Mouse (Mus musculus): ENCODE results near the gene Pkm. TPM values are rescaled to one million over a fixed set of nuclear protein-coding genes. Genes with fewer than 3 reads are reported as not detected.

Gene Pkm
- polyA plus RNA-seq, 1 experiment from 2014 or later = 1,832 TPM

- H3K4me3 ChIP-seq = peak overlapping the region; percentile 89
- no peaks in the 10 kb centered on the region for H3K27me3 ChIP-seq (replicated peaks)
- H3K4me2 ChIP-seq = peak overlapping the region; percentile 82
- ATAC-seq (ENCODE audit: insufficient number of reproducible peaks, low FRiP score) = peak; percentile 31
- H3K36me3 ChIP-seq = peaks cover 17% of the 10 kb centered on the region
- H3K9ac ChIP-seq = peak overlapping the region; percentile 94
- H3K9me3 ChIP-seq (replicated peaks) = no peaks in the 10 kb centered on the region
- under 1% methylated on average over 65 of the region's 65 CpGs for WGBS
- peaks cover 36% of the 10 kb centered on the region for H3K4me1 ChIP-seq (replicated peaks)
- H3K27ac ChIP-seq (ENCODE audit: poor library complexity, severe bottlenecking) = peak overlapping the region; percentile 99
Observed at GRCm38 (mm10) chr9:59656635-59657617, 758 bp downstream of the Pkm start.

- H3K4me1 ChIP-seq (replicated peaks) = peaks cover 47% of the 10 kb centered on the region
Observed at GRCm38 (mm10) chr9:59658146-59658545, 2.0 kb downstream of the Pkm start.

GRCm38 (mm10) chr9:59659036-59660026 is 3.2 kb downstream of the Pkm start:
- Histone ChIP-seq H3K9me3 (replicated peaks) (no peaks in the 10 kb centered on the region), H3K4me2 (peak overlapping the region; percentile 82), H3K27ac (ENCODE audit: poor library complexity, severe bottlenecking) (peak overlapping the region; percentile 74), H3K4me1 (replicated peaks) (peaks cover 59% of the 10 kb centered on the region), H3K9ac (peak overlapping the region; percentile 94), H3K36me3 (peaks cover 33% of the 10 kb centered on the region), H3K4me3 (peak overlapping the region; percentile 89), H3K27me3 (replicated peaks) (no peaks in the 10 kb centered on the region)
- WGBS = 25% methylated on average over 14 of the region's 14 CpGs
- peak; percentile 26; the same call in 1 of the 2 replicates for ATAC-seq (ENCODE audit: insufficient number of reproducible peaks, low FRiP score)

More at GRCm38 (mm10) chr9:59658146-59658545, 2.0 kb downstream of the Pkm start:
- Histone ChIP-seq H3K4me3 (peak overlapping the region; percentile 89), H3K9me3 (replicated peaks) (no peaks in the 10 kb centered on the region), H3K27me3 (replicated peaks) (no peaks in the 10 kb centered on the region), H3K36me3 (peaks cover 24% of the 10 kb centered on the region), H3K9ac (peak overlapping the region; percentile 94), H3K27ac (ENCODE audit: poor library complexity, severe bottlenecking) (peak overlapping the region; percentile 99), H3K4me2 (peak overlapping the region; percentile 82)
- no peak for ATAC-seq (ENCODE audit: insufficient number of reproducible peaks, low FRiP score)
- 10% methylated on average over 4 of the region's 4 CpGs for WGBS

- Histone ChIP-seq H3K9ac (peak overlapping the region; percentile 51), H3K4me2 (peak overlapping the region; percentile 82), H3K27me3 (replicated peaks) (no peaks in the 10 kb centered on the region), H3K4me3 (peak overlapping the region; percentile 89), H3K27ac (ENCODE audit: poor library complexity, severe bottlenecking) (peak overlapping the region; percentile 74), H3K9me3 (replicated peaks) (no peaks in the 10 kb centered on the region), H3K36me3 (peaks cover 43% of the 10 kb centered on the region), H3K4me1 (replicated peaks) (peaks cover 69% of the 10 kb centered on the region)
- WGBS = 56% methylated on average over 10 of the region's 10 CpGs
- no peak for ATAC-seq (ENCODE audit: insufficient number of reproducible peaks, low FRiP score)
Observed at GRCm38 (mm10) chr9:59660421-59660820, 4.3 kb downstream of the Pkm start.

GRCm38 (mm10) chr9:59661298-59661975 is 5.3 kb downstream of the Pkm start:
- 45% methylated on average over 6 of the region's 6 CpGs for WGBS
- ATAC-seq (ENCODE audit: insufficient number of reproducible peaks, low FRiP score) = no peak
- Histone ChIP-seq H3K4me2 (peak overlapping the region; percentile 82), H3K4me3 (peak overlapping the region; percentile 89), H3K4me1 (replicated peaks) (peaks cover 77% of the 10 kb centered on the region), H3K27me3 (replicated peaks) (no peaks in the 10 kb centered on the region), H3K27ac (ENCODE audit: poor library complexity, severe bottlenecking) (peak overlapping the region; percentile 74), H3K9me3 (replicated peaks) (no peaks in the 10 kb centered on the region), H3K36me3 (peaks cover 53% of the 10 kb centered on the region), H3K9ac (peak overlapping the region; percentile 58)

- no peak overlapping the region for H3K27ac ChIP-seq (ENCODE audit: poor library complexity, severe bottlenecking)
- 79% methylated on average over 7 of the region's 7 CpGs for WGBS
- peak overlapping the region; percentile 4; the same call in 1 of the 2 replicates for H3K4me2 ChIP-seq
- no peak overlapping the region for H3K4me3 ChIP-seq
- H3K9me3 ChIP-seq (replicated peaks) = no peaks in the 10 kb centered on the region
- H3K27me3 ChIP-seq (replicated peaks) = no peaks in the 10 kb centered on the region
- H3K4me1 ChIP-seq (replicated peaks) = peaks cover 88% of the 10 kb centered on the region
- ATAC-seq (ENCODE audit: insufficient number of reproducible peaks, low FRiP score) = no peak
- H3K9ac ChIP-seq = no peak overlapping the region
- H3K36me3 ChIP-seq = peaks cover 71% of the 10 kb centered on the region
Observed at GRCm38 (mm10) chr9:59663226-59663625, 7.1 kb downstream of the Pkm start.

- Histone ChIP-seq H3K27ac (ENCODE audit: poor library complexity, severe bottlenecking) (peak overlapping the region; percentile 38), H3K9ac (no peak overlapping the region), H3K4me1 (replicated peaks) (peaks cover 82% of the 10 kb centered on the region), H3K9me3 (replicated peaks) (no peaks in the 10 kb centered on the region), H3K27me3 (replicated peaks) (no peaks in the 10 kb centered on the region), H3K36me3 (peaks cover 78% of the 10 kb centered on the region), H3K4me2 (peak overlapping the region; percentile 25; the same call in 1 of the 2 replicates), H3K4me3 (no peak overlapping the region)
- WGBS = 50% methylated on average over 3 of the region's 3 CpGs
- ATAC-seq (ENCODE audit: insufficient number of reproducible peaks, low FRiP score) = no peak
Observed at GRCm38 (mm10) chr9:59663957-59664356, 7.8 kb downstream of the Pkm start.

GRCm38 (mm10) chr9:59664664-59665256 is 8.6 kb downstream of the Pkm start:
- Histone ChIP-seq H3K36me3 (peaks cover 82% of the 10 kb centered on the region), H3K4me1 (replicated peaks) (peaks cover 75% of the 10 kb centered on the region), H3K27me3 (replicated peaks) (no peaks in the 10 kb centered on the region), H3K4me2 (no peak overlapping the region), H3K27ac (ENCODE audit: poor library complexity, severe bottlenecking) (no peak overlapping the region), H3K9ac (no peak overlapping the region), H3K9me3 (replicated peaks) (no peaks in the 10 kb centered on the region), H3K4me3 (no peak overlapping the region)
- no peak for ATAC-seq (ENCODE audit: insufficient number of reproducible peaks, low FRiP score)
- WGBS = 80% methylated on average over 4 of the region's 4 CpGs

- no peak overlapping the region for H3K9ac ChIP-seq
- 86% methylated on average over 8 of the region's 8 CpGs for WGBS
- H3K4me1 ChIP-seq (replicated peaks) = peaks cover 63% of the 10 kb centered on the region
- H3K9me3 ChIP-seq (replicated peaks) = no peaks in the 10 kb centered on the region
- H3K4me2 ChIP-seq = no peak overlapping the region
- H3K4me3 ChIP-seq = no peak overlapping the region
- H3K36me3 ChIP-seq = peaks cover 86% of the 10 kb centered on the region
- peak overlapping the region; percentile 67 for H3K27ac ChIP-seq (ENCODE audit: poor library complexity, severe bottlenecking)
- no peaks in the 10 kb centered on the region for H3K27me3 ChIP-seq (replicated peaks)
- no peak for ATAC-seq (ENCODE audit: insufficient number of reproducible peaks, low FRiP score)
Observed at GRCm38 (mm10) chr9:59666016-59666415, 9.8 kb downstream of the Pkm start.

GRCm38 (mm10) chr9:59666813-59667212 is 10.6 kb downstream of the Pkm start:
- H3K36me3 ChIP-seq = peaks cover 88% of the 10 kb centered on the region
- no peak overlapping the region for H3K4me3 ChIP-seq
- H3K4me1 ChIP-seq (replicated peaks) = peaks cover 57% of the 10 kb centered on the region
- no peaks in the 10 kb centered on the region for H3K9me3 ChIP-seq (replicated peaks)
- 53% methylated on average over 1 of the region's 1 CpGs for WGBS
- H3K27me3 ChIP-seq (replicated peaks) = no peaks in the 10 kb centered on the region
- no peak overlapping the region for H3K9ac ChIP-seq
- peak overlapping the region; percentile 67 for H3K27ac ChIP-seq (ENCODE audit: poor library complexity, severe bottlenecking)
- no peak overlapping the region for H3K4me2 ChIP-seq
- no peak for ATAC-seq (ENCODE audit: insufficient number of reproducible peaks, low FRiP score)
